Mouse (Mus musculus): ENCODE results near the gene Dus3l.

Dus3l gene

GRCm38 (mm10) chr17:56764474-56765354 lies at the start of gene Dus3l:
Dus3l (plus strand) TSS chr17:56764757.
- DNase-seq (ENCODE audit: low spot score in 2 of 2): peak; percentile 81 to 82

GRCm38 (mm10) chr17:56715360-56715759 lies 49.2 kb upstream of the Dus3l start:
- no peak for DNase-seq (ENCODE audit: low spot score in 2 of 2)

DNA sequence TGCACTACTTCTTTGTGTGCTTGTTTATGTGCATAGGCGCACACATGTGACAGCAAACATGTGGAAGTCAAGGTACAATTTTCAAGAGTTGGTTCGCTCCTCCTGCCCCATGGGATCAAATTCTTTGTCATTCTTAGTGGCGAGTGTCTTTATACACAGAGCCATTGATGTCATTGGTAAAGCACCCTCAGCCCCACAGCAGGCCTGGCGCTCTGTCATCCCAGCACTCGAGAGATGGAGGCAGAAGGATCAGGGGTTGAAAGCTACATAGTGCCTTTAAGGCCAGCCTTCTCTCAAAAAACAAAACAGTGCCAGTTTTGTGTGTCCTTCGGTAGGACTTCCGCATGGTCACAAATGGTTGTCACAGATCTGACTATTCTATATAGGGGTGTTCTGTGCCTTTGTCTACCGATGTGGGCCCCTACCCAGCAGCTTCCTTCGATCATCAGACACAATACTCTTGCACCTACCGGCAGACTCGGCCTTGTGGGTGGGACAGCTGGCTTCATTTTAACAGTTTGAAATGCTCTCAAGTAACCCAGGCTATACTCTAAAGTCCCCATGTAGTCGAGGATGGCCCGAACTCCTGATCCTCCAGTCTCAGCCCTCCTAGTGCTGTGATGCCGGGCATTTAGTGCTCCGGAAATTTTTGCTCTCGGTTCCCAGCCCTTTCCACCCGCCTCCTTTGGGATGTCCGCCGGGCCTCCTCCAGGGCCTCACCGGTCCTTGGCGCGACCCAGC lies 48.5 kb upstream of the Dus3l start:
- no peak for DNase-seq (ENCODE audit: low spot score in 2 of 2)

DNA sequence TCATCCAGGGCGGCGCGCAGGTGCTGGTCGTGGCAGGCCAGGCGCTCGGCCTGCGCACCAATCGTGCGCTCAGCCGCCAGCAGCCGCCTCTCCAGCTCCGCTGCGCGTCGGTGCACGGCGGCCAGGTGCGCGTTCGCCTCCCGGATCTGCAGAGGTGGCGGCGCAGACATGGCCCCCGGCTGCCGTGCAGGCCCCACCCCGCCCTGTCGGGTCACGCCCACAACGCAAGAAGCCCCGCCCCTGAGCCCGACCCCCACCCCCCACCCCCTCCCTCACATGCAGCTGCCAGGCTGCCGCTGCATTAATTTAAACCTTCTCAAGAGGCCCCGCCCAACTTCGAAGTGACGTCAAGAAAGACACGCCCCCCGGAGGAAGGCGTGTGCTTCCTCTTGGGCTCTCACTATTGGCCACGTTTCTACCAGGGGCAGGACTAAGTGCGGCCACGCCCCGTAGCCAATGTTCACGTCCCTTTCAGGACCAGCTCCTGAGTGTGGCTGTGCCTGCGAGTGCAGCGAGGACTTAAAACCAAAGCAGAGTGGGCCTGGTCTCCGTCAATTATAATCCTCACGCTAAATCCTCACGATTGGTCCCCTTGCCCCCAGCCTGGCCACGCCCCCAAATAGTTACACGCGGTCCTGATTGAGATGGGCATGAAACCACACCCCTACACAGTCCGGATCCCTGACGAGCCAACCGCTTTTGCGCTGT lies 47.7 kb upstream of the Dus3l start:
- DNase-seq (ENCODE audit: low spot score in 2 of 2): peak; percentile 95 to 96

- peak; percentile 88 to 97 for DNase-seq (ENCODE audit: low spot score in 2 of 2)
These were observed 47.0 kb upstream of the Dus3l start, which contains the start of the genes Ndufa11 and Vmac for GRCm38 (mm10) chr17:56717363-56718058. Ndufa11 (plus strand) TSS chr17:56717767. Vmac (minus strand) TSS chr17:56718022.

- no peak for DNase-seq (ENCODE audit: low spot score in 2 of 2)
These were observed 42.1 kb upstream of the Dus3l start for GRCm38 (mm10) chr17:56722441-56722840.

GRCm38 (mm10) chr17:56723419-56724161 lies 41.0 kb upstream of the Dus3l start:
- DNase-seq (ENCODE audit: low spot score in 2 of 2): no peak

DNA sequence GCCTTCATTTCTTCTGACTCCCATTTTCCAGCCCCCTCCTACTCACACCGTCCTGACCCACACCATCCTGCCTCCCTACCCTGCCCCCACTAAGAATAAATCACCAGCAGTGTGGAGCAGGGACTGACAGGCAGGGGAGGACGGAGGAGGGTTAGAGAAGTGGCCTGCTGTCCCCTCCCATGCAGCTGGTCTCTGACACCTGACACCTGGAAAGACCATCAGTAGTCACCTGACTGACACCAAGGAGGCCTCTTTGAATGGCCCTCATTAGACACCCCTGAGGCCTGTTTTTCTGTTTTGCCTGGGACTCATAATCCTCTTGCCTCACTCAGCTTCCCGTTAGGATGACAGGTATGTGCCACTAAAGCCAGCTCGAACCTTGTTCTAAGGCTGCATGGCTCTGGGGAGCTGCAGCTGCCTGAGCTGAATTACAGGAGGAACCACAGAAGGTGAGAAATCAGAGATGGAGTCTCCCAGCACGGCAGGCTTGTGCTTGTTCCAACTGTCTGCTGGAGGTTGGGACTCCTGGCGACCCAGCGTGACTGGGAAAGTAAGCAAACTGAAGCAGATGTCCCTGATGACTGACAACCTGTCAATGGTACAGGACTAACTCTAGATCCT lies 37.4 kb upstream of the Dus3l start:
- DNase-seq (ENCODE audit: low spot score in 2 of 2): no peak

DNA sequence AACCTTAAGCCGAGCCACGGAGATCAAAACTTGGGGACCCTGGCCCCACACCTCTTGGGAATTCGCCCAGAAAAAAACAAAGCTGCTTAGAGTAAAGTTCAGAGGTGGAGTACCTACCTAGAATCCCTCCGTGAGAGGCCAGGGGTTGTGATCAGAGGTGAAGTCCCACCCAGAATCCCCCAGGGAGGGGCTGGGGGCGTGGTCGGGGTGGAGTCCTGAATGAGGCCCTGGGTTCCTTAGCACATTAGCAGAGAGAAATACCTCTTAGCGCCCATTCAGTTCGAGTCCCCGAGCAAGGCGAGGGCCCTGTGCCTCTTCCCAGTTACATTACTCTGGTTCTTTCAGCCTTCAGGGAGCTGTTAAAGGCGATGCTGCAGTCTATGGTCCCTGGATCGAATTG lies 36.9 kb upstream of the Dus3l start:
- no peak for DNase-seq (ENCODE audit: low spot score in 2 of 2)

- peak; percentile 48 to 71 for DNase-seq (ENCODE audit: low spot score in 2 of 2)
These were observed 36.4 kb upstream of the Dus3l start for GRCm38 (mm10) chr17:56728117-56728516.

- DNase-seq (ENCODE audit: low spot score in 2 of 2): no peak
These were observed 35.4 kb upstream of the Dus3l start for GRCm38 (mm10) chr17:56729151-56729550.

- no peak for DNase-seq (ENCODE audit: low spot score in 2 of 2)
These were observed 34.9 kb upstream of the Dus3l start for GRCm38 (mm10) chr17:56729656-56730055.

DNA sequence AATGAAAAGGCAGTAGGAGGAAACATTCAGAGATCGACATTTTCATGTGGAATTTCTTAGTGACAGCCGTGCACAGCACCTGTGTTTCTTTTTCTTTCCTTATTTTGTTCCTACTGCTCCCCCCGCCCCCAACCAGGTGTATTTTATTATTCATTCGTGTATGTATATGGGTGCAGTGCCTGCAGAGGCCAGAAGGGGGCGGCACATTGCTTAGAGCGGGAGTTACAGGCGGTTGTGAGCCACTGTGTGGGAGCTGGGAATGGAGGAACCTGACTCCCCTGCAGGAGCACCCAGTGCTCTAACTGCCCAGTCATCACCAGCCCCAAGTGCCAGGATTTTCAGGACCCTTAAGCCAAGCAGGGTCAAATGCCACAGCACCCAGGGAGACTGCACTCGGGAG lies 28.0 kb upstream of the Dus3l start:
- no peak for DNase-seq (ENCODE audit: low spot score in 2 of 2)

DNA sequence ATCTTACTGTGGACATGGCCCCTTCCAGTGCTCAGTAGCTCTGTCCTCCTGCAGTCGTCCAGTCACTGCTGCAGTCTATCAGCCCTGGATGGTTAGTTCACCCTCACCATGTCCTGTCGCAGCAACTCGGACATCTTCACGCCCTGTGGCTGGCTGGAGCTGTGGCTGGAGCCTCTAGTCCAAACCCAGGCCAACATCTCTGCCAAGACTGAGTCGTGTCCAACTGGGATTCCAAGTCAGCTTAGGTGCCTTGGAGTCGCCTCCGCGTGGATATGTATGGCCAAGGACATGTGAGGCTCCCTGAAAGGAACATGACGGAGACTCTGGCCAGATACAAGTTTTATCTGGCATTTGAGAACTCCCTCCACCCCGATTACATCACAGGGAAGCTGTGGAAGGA lies 26.3 kb upstream of the Dus3l start:
- no peak for DNase-seq (ENCODE audit: low spot score in 2 of 2)

GRCm38 (mm10) chr17:56740118-56740787 lies 24.3 kb upstream of the Dus3l start:
- no peak for DNase-seq (ENCODE audit: low spot score in 2 of 2)

DNA sequence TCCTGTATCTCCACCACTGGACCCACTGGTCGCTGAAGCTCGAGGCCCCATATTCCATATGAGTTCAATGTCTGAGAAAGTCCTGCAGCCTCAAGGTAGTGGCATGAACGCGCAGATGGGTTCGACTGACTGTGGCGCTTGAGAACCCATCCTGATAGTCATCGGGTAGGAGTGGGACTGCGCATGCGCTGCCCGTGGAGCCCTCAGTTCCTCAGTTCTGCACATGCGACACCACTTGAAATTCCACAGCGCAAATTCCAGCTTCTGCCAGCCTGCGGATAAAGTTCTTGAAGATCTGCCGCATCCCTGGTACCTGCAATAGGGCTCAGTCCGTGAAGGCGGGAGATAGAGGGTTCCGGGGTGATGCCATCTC lies 23.8 kb upstream of the Dus3l start:
- DNase-seq (ENCODE audit: low spot score in 2 of 2): no peak

- no peak for DNase-seq (ENCODE audit: low spot score in 2 of 2)
These were observed 20.4 kb upstream of the Dus3l start for GRCm38 (mm10) chr17:56744173-56744572.

DNA sequence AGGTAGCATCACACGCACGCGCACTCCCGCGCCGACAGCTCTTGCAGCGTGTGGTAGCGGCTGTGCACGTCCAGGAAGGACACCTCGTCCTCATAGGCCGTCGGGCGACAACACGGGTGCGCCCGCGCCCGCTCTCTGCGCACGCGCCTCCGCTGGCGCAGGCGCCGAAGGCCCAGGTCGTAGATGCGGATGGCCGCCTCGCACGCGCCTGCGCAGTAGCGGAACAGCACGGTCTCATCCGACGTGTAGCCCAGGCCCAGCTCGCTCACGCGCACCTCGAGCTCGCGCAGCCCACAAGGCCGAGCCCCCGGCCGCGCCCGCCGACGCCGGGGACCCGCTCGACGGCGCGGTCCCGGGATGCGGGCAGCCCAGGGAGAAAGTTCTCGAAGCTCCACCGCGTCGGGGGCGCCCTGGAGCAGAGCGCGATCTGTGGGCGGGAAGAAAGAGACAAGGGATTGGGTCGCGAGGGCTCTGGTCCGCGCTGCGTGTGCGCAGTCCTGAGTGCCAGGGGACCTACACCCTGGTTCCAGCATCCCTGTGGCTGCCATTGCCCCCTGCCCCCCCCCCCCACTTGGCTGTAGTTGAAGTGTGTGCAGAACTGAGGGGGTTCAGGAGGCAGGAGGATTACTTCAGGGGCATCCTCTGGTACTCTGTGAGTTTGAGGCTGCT lies 13.0 kb upstream of the Dus3l start:
- peak in 1 of 2 experiments; percentile 49 for DNase-seq (ENCODE audit: low spot score in 2 of 2)

- DNase-seq (ENCODE audit: low spot score in 2 of 2): no peak
These were observed 11.1 kb upstream of the Dus3l start for GRCm38 (mm10) chr17:56753452-56753851.
